Mouse (Mus musculus) retina, adult 2 months (tissue): ENCODE measurements around the gene Msx1.

ENCODE experiments used
- DNase-seq: peaks from one replicate; pipeline ENCODE4 v3.0.0-alpha.2; 2012; ENCODE audit warnings: low read depth, low spot score

Gene Msx1

DNA sequence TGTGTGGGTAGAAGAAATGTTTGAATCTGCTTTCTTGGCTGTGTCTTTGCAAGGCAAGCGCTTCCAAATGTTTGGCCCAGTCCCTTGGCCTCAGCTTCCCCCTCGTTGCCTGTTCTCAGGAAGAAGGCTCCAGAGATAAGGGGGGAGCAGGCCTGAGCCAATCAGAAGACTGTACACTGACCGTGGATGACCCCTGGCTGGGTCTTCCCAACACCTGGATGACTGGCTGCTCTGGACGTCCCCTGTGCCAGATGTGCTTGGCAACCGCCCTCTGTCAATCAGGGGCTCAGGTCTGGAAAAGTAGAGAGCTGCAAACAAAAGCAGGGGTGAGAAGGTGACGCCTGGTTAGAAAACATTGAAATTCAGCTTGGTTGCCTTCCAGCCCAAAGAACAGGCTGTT, 27.1 kb downstream of the Msx1 start:
- DNase-seq = no peak

- DNase-seq = no peak
These were observed 27.6 kb downstream of the Msx1 start for GRCm38 (mm10) chr5:37796751-37797150.

- DNase-seq = no peak
These were observed 28.7 kb downstream of the Msx1 start for GRCm38 (mm10) chr5:37795691-37796090.

- no peak for DNase-seq
These were observed 32.2 kb downstream of the Msx1 start for GRCm38 (mm10) chr5:37792154-37792553.

GRCm38 (mm10) chr5:37784847-37785391, 39.5 kb downstream of the Msx1 start:
- DNase-seq = no peak

DNA sequence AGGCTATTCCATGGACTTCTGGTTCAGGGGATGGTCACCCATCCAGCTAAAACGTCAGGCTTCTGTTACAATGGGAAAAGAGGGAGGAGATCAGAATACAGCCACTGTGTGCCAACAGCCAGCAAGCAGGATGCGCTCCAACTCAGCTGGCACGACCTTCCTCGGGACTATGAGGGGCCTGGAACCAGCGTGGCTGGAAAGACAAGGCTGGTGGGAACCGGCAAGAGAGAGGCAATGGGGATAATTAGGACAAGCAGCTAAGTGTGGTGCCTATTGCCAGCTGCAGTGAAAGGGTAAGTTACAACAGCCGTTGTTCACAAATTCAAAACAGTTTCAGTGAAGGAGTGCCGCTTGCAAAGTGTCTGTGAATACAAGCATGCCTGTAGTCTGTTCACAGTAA, 41.1 kb downstream of the Msx1 start:
- DNase-seq = no peak

- no peak for DNase-seq
These were observed 48.7 kb downstream of the Msx1 start for GRCm38 (mm10) chr5:37775681-37776080.

DNA sequence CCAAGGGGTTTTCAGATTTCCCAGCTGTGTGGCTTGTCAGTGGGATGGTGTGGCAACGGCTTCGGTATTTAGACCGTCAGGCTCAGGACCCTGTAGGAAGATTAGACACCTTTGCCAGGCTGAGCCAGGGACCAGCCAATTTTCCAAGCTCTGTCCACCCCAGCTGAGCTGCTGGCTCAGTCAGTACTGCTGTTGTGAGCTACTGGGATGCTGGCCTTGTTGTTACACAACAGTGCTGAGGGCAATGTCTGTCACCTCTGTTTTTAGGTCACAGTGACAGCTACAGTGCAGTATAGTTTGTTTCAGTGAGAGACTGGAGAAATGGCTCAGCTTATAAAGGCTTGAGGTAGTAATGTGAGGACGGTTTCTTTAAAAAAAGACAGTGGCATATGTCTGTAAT, 50.4 kb downstream of the Msx1 start:
- DNase-seq = no peak

DNA sequence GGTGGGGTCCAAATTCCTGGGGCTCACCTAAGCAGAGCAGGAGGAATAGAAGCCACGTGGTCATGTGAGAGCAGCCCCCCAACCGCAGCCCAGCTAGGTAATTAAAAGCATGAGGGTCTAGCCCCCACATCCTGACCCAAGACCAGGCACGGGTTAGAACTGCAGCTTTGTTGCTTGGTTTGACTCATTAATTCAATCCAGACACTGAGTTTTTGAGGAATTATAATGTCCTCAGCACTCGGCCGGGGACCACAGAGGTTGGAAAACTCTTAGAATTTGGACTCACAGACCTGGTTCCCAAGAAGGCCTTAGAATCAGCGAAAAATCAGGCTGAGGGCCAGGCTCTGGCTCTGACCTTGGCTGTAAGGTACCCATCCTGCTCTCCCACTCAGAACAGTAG, 53.5 kb downstream of the Msx1 start:
- DNase-seq = no peak
